Mouse (Mus musculus) hindbrain, embryonic 11.5 days (tissue): ENCODE results near the gene Olfr644. TPM values are rescaled to one million over a fixed set of nuclear protein-coding genes. Genes with fewer than 3 reads are reported as not detected.

Source experiments
- ATAC-seq: fragments of 200-750 bp; cut with Nextera tagmentation; 2 replicates; pipeline ENCODE4 v1.8.0; 2017; ENCODE audit warnings: mild to moderate bottlenecking, moderate TSS enrichment, moderate library complexity; ENCODE audit not compliant: low FRiP score
- DNase-seq: peaks from one replicate; pipeline ENCODE4 v3.0.0-alpha.2; 2015; ENCODE audit warnings: low spot score
- H3K27ac ChIP-seq: fragments of 300-500 bp; sonication (generic); 2 replicates; pipeline ENCODE4 v1.5.1; 2014; ENCODE audit warnings: mild to moderate bottlenecking, low read depth, low read length
- H3K27me3 ChIP-seq: fragments of 300-500 bp; sonication (generic); 2 replicates; pipeline ENCODE4 v1.6.1; 2014; ENCODE audit warnings: mild to moderate bottlenecking, low read length, moderate library complexity, mixed read lengths; ENCODE audit not compliant: control insufficient read depth, insufficient read depth
- H3K36me3 ChIP-seq: fragments of 300-500 bp; sonication (generic); 2 replicates; pipeline ENCODE4 v1.6.1; 2014; ENCODE audit warnings: mild to moderate bottlenecking, low read length, moderate library complexity, mixed read lengths; ENCODE audit not compliant: control insufficient read depth, insufficient read depth
- H3K4me1 ChIP-seq: fragments of 300-500 bp; sonication (generic); replicated peaks from 2 replicates; pipeline ENCODE4 v1.6.1; 2014; ENCODE audit warnings: low read length, mixed read lengths; ENCODE audit not compliant: control insufficient read depth, insufficient read depth
- H3K4me2 ChIP-seq: fragments of 300-500 bp; sonication (generic); replicated peaks from 2 replicates; pipeline ENCODE4 v1.6.1; 2014; ENCODE audit warnings: mild to moderate bottlenecking, low read depth, low read length
- H3K4me3 ChIP-seq: fragments of 300-500 bp; sonication (generic); 2 replicates; pipeline ENCODE4 v1.5.1; 2014; ENCODE audit warnings: low read depth, low read length
- H3K9ac ChIP-seq: fragments of 300-500 bp; sonication (generic); 2 replicates; pipeline ENCODE4 v1.6.1; 2014; ENCODE audit warnings: low read depth, low read length
- H3K9me3 ChIP-seq: fragments of 300-500 bp; sonication (generic); 2 replicates; pipeline ENCODE4 v1.6.1; 2016; ENCODE audit warnings: low read length; ENCODE audit not compliant: control insufficient read depth
- WGBS: fragments of 180-500 bp; shearing (Covaris S2); extraction: QIAGEN DNeasy Blood & Tissue Kit; methylation state at CpG from one replicate; pipeline ENCODE4 v1.1.7; 2014; 5-methylcytosine and 5-hydroxymethylcytosine counted together
- polyA plus RNA-seq: library from polyadenylated mRNA; unstranded; fragments of >200 nt; fragmentation: Nextera tagmentation; extraction: Ambion mirVana; gene quantifications from 2 replicates; pipeline ENCODE4 v1.2.1, GENCODE M21; 2014

Gene Olfr644
- polyA plus RNA-seq, 1 experiment from 2014 or later = not detected

GRCm38 (mm10) chr7:104026978-104027377 is 44.7 kb downstream of the Olfr644 start:
- DNase-seq (no peak), ATAC-seq (no peak)
- WGBS = 81% methylated on average over 3 of the region's 3 CpGs
- Histone ChIP-seq H3K9ac (no peak overlapping the region), H3K27ac (no peak overlapping the region), H3K36me3 (no peaks in the 10 kb centered on the region), H3K9me3 (no peaks in the 10 kb centered on the region), H3K4me2 (no peak overlapping the region), H3K27me3 (no peaks in the 10 kb centered on the region), H3K4me3 (no peak overlapping the region), H3K4me1 (no peaks in the 10 kb centered on the region)

GRCm38 (mm10) chr7:104025473-104025872 is 46.2 kb downstream of the Olfr644 start, which contains the start of gene Olfr640:
Gene Olfr640 (minus strand): TSS chr7:104025573.
- Histone ChIP-seq H3K9ac (no peak within 1 kb of the TSS), H3K4me2 (no peak within 1 kb of the TSS), H3K27me3 (no peaks in the 10 kb centered on the region), H3K9me3 (no peaks in the 10 kb centered on the region), H3K27ac (no peak within 1 kb of the TSS), H3K36me3 (no peaks in the 10 kb centered on the region), H3K4me3 (no peak within 1 kb of the TSS), H3K4me1 (no peaks in the 10 kb centered on the region)
- 86% methylated on average over 6 of the region's 6 CpGs for WGBS
- ATAC-seq (no peak), DNase-seq (no peak)

GRCm38 (mm10) chr7:104021651-104022050 is 50.0 kb downstream of the Olfr644 start:
- 93% methylated on average over 6 of the region's 6 CpGs for WGBS
- DNase-seq (no peak), ATAC-seq (no peak)
- Histone ChIP-seq H3K4me1 (no peaks in the 10 kb centered on the region), H3K4me3 (no peak overlapping the region), H3K9me3 (no peaks in the 10 kb centered on the region), H3K4me2 (no peak overlapping the region), H3K36me3 (no peaks in the 10 kb centered on the region), H3K9ac (no peak overlapping the region), H3K27me3 (no peaks in the 10 kb centered on the region), H3K27ac (no peak overlapping the region)

- H3K27me3 ChIP-seq = no peaks in the 10 kb centered on the region
- H3K9me3 ChIP-seq = no peaks in the 10 kb centered on the region
- no peak overlapping the region for H3K27ac ChIP-seq
- ATAC-seq (no peak), DNase-seq (no peak)
- H3K4me3 ChIP-seq = no peak overlapping the region
- 89% methylated on average over 1 of the region's 1 CpGs for WGBS
- no peaks in the 10 kb centered on the region for H3K4me1 ChIP-seq
- no peak overlapping the region for H3K4me2 ChIP-seq
- H3K36me3 ChIP-seq = no peaks in the 10 kb centered on the region
- no peak overlapping the region for H3K9ac ChIP-seq
These were observed 52.7 kb downstream of the Olfr644 start for GRCm38 (mm10) chr7:104018953-104019352.

GRCm38 (mm10) chr7:104017203-104017602 is 54.5 kb downstream of the Olfr644 start, which contains the start of gene Olfr639:
Gene Olfr639 (minus strand): TSS chr7:104017303.
- Histone ChIP-seq H3K36me3 (no peaks in the 10 kb centered on the region), H3K4me1 (no peaks in the 10 kb centered on the region), H3K4me2 (no peak within 1 kb of the TSS), H3K9me3 (no peaks in the 10 kb centered on the region), H3K27me3 (no peaks in the 10 kb centered on the region), H3K27ac (no peak within 1 kb of the TSS), H3K4me3 (no peak within 1 kb of the TSS), H3K9ac (no peak within 1 kb of the TSS)
- ATAC-seq (no peak), DNase-seq (no peak)

Other genes starting within 250 kb of the Olfr644 start
- gene Hbb-bs, start 243.8 kb downstream of the Olfr644 start, polyA plus RNA-seq = 266 and 269 TPM in 2 replicates
- not detected in 2 replicates for gene Hbb-bh2, start 231.3 kb downstream of the Olfr644 start, polyA plus RNA-seq
- gene Hbb-bh1, start 228.7 kb downstream of the Olfr644 start, polyA plus RNA-seq = 2,447 and 2,531 TPM in 2 replicates
- gene Hbb-y, start 218.7 kb downstream of the Olfr644 start, polyA plus RNA-seq = 10,698 and 10,834 TPM in 2 replicates
- gene Olfr66, start 185.6 kb downstream of the Olfr644 start, polyA plus RNA-seq = not detected in 2 replicates
- gene Olfr64, start 177.4 kb downstream of the Olfr644 start, polyA plus RNA-seq = not detected in 2 replicates
- gene Olfr65, start 168.4 kb downstream of the Olfr644 start, polyA plus RNA-seq = not detected in 2 replicates
- gene Olfr631, start 143.0 kb downstream of the Olfr644 start, polyA plus RNA-seq = not detected in 2 replicates
- 0.13 TPM in 1 of 2 replicates, not detected in the other for gene Olfr632, start 137.5 kb downstream of the Olfr644 start, polyA plus RNA-seq
- gene Olfr633, start 127.4 kb downstream of the Olfr644 start, polyA plus RNA-seq = not detected in 2 replicates
- not detected in 2 replicates for gene Olfr635, start 100.7 kb downstream of the Olfr644 start, polyA plus RNA-seq
- gene Olfr638, start 73.1 kb downstream of the Olfr644 start, polyA plus RNA-seq = not detected in 2 replicates
- 0.05 TPM in 1 of 2 replicates, not detected in the other for gene Olfr639, start 54.6 kb downstream of the Olfr644 start, polyA plus RNA-seq
- not detected in 2 replicates for gene Olfr640, start 46.3 kb downstream of the Olfr644 start, polyA plus RNA-seq
- not detected in 2 replicates for gene Olfr641, start 36.4 kb downstream of the Olfr644 start, polyA plus RNA-seq
- gene Olfr642, start 19.2 kb downstream of the Olfr644 start, polyA plus RNA-seq = not detected in 2 replicates
- gene 4930516K23Rik, start 10.4 kb downstream of the Olfr644 start, polyA plus RNA-seq = not detected in 2 replicates
- not detected in 2 replicates for gene Olfr645, start 13.6 kb upstream of the Olfr644 start, polyA plus RNA-seq
- not detected in 2 replicates for gene Olfr646, start 33.0 kb upstream of the Olfr644 start, polyA plus RNA-seq
- not detected in 2 replicates for gene Ubqln5, start 58.0 kb upstream of the Olfr644 start, polyA plus RNA-seq
- not detected in 2 replicates for gene Olfr643, start 65.5 kb upstream of the Olfr644 start, polyA plus RNA-seq
- gene Ubqln3, start 71.4 kb upstream of the Olfr644 start, polyA plus RNA-seq = not detected in 2 replicates
- gene Ubqlnl, start 78.7 kb upstream of the Olfr644 start, polyA plus RNA-seq = not detected in 2 replicates
- gene Olfm5, start 93.0 kb upstream of the Olfr644 start, polyA plus RNA-seq = not detected in 2 replicates
- gene Olfr648, start 111.5 kb upstream of the Olfr644 start, polyA plus RNA-seq = 0.35 and 0.49 TPM in 2 replicates
- not detected in 2 replicates for gene Olfr649, start 124.1 kb upstream of the Olfr644 start, polyA plus RNA-seq
- 2.5 and 3.4 TPM in 2 replicates for gene Trim6, start 146.9 kb upstream of the Olfr644 start, polyA plus RNA-seq
- gene Trim34a, start 172.6 kb upstream of the Olfr644 start, polyA plus RNA-seq = 0.74 and 1.1 TPM in 2 replicates
- gene Trim5, start 216.2 kb upstream of the Olfr644 start, polyA plus RNA-seq = 0.09 and 0.14 TPM in 2 replicates
- 2.1 and 3.2 TPM in 2 replicates for gene Trim12a, start 243.6 kb upstream of the Olfr644 start, polyA plus RNA-seq